Comparison of ENCODE assay signal across 12 mouse cellular contexts in genomic region chr1:184832211-184832610, GRCm38 (mm10). TPM values are rescaled to one million over a fixed set of nuclear protein-coding genes. Genes with fewer than 3 reads are reported as not detected.
DNase-seq lines count a peak whose midpoint lies in the region; ATAC-seq and TF ChIP-seq lines count a peak whose summit lies in the region.
"Had no signal": no experiment of that assay in that cellular context is flagged by ENCODE, and none has a peak within 500 bp of the region (broad histone marks: within the 10 kb centered on the region; RNA-seq: fewer than 3 reads in every experiment).

No protein-coding gene starts in this region.

- no peak overlapping the region for H3K4me2 ChIP-seq in liver, postnatal 0 days (ENCODE audit: low read depth, low read length)
- H3K4me2 ChIP-seq: heart, embryonic 11.5 days; hindbrain, embryonic 15.5 days had no signal

- H3K4me1 ChIP-seq in MEL (ENCODE audit: control insufficient read depth in 1 of 2, insufficient read depth in 2 of 2, low read length in 2 of 2): no peaks in the 10 kb centered on the region
- H3K4me1 ChIP-seq in liver, postnatal 0 days (ENCODE audit: insufficient read depth): no peaks in the 10 kb centered on the region

- TF ChIP-seq EP300 in MEL (IDR thresholded peaks at IDR 0.05; ENCODE audit: low read depth in 1 of 2, low read length in 2 of 2): no peak
- no peak for TF ChIP-seq EP300 in liver, postnatal 0 days (IDR thresholded peaks at IDR 0.05; ENCODE audit: low read depth)

- peak; percentile 66 for TF ChIP-seq CTCF in layer of hippocampus, adult 2 months (conservative IDR thresholded peaks at IDR 0.05)
- peak; percentile 58 to 66 (median 65) for TF ChIP-seq CTCF in MEL (IDR thresholded peaks at IDR 0.05 in 2 of 3, conservative IDR thresholded peaks at IDR 0.05 in 1 of 3; ENCODE audit: control insufficient read depth in 1 of 3, insufficient read depth in 1 of 3, low read depth in 2 of 3, low read length in 3 of 3, poor library complexity in 1 of 3, severe bottlenecking in 1 of 3)
- TF ChIP-seq CTCF in liver, postnatal 0 days (IDR thresholded peaks at IDR 0.05; ENCODE audit: low read depth): peak; percentile 69

- 83% methylated on average over 10 of the region's 10 CpGs for WGBS in liver, postnatal 0 days (ENCODE audit: insufficient replicate concordance)

- no peaks in the 10 kb centered on the region for H3K9me3 ChIP-seq in MEL (replicated peaks; ENCODE audit: insufficient read depth, low read length)
- no peaks in the 10 kb centered on the region for H3K9me3 ChIP-seq in liver, postnatal 0 days (ENCODE audit: low read length)
- H3K9me3 ChIP-seq: hindbrain, embryonic 15.5 days had no signal

- DNase-seq in layer of hippocampus, adult 2 months (ENCODE audit: low spot score in 2 of 2): no peak
- DNase-seq in layer of hippocampus, postnatal 36 days: no peak
- peak; percentile 31 for DNase-seq in CD4-positive helper T cell, adult 2 months (ENCODE audit: low read depth, low spot score)
- peak; percentile 34 for DNase-seq in MEL (ENCODE audit: low read depth, low spot score)
- no peak for DNase-seq in liver, postnatal 0 days
- DNase-seq in layer of hippocampus, adult 9-10 months (ENCODE audit: low spot score): no peak
- DNase-seq in spleen, postnatal 4 days (ENCODE audit: low spot score in 2 of 2): no peak

- H3K27me3 ChIP-seq in MEL (ENCODE audit: control insufficient read depth in 1 of 2, insufficient read depth in 2 of 2, low read length in 2 of 2): no peaks in the 10 kb centered on the region
- no peaks in the 10 kb centered on the region for H3K27me3 ChIP-seq in liver, postnatal 0 days (ENCODE audit: insufficient read depth, low read length)
- H3K27me3 ChIP-seq: hindbrain, embryonic 15.5 days; megakaryocyte, embryonic 14.5 days had no signal

- H3K36me3 ChIP-seq in MEL (ENCODE audit: control insufficient read depth in 1 of 2, insufficient read depth in 2 of 2, low read length in 2 of 2): peaks cover 0 to 12% of the 10 kb centered on the region in 2 experiments; a peak in 2 of 4 replicates
- peaks cover 54% of the 10 kb centered on the region for H3K36me3 ChIP-seq in liver, postnatal 0 days (replicated peaks; ENCODE audit: insufficient read depth, low read length)

- no peak for ATAC-seq in liver, postnatal 0 days
- no peak for ATAC-seq in cerebellum, adult (ENCODE audit: insufficient number of reproducible peaks, low FRiP score, low TSS enrichment)
- ATAC-seq: forebrain, embryonic 14.5 days had no signal

- H3K79me2 ChIP-seq in MEL (ENCODE audit: control insufficient read depth, insufficient read depth, low read length, poor library complexity): no peaks in the 10 kb centered on the region

- no peak overlapping the region for H3K9ac ChIP-seq in MEL (ENCODE audit: control insufficient read depth, low read depth, low read length, poor library complexity, severe bottlenecking)
- no peak overlapping the region for H3K9ac ChIP-seq in liver, postnatal 0 days (replicated peaks)
- H3K9ac ChIP-seq: hindbrain, embryonic 15.5 days had no signal

- TF ChIP-seq POLR2A in MEL (IDR thresholded peaks at IDR 0.05; ENCODE audit: control insufficient read depth in 1 of 2, insufficient read depth in 1 of 2, low read depth in 1 of 2, low read length in 2 of 2, poor library complexity in 1 of 2): no peak

- no peak for TF ChIP-seq RAD21 in MEL (IDR thresholded peaks at IDR 0.05; ENCODE audit: low read depth, low read length)

- H3K4me3 ChIP-seq in layer of hippocampus, adult 2 months: no peak overlapping the region
- H3K4me3 ChIP-seq in MEL (ENCODE audit: control insufficient read depth in 1 of 2, insufficient read depth in 1 of 2, low read depth in 2 of 2, low read length in 2 of 2): no peak overlapping the region
- H3K4me3 ChIP-seq in liver, postnatal 0 days (ENCODE audit: low read depth, low read length): no peak overlapping the region
- H3K4me3 ChIP-seq: hindbrain, embryonic 15.5 days; megakaryocyte, embryonic 14.5 days had no signal

- H3K27ac ChIP-seq in layer of hippocampus, adult 2 months: no peak overlapping the region
- no peak overlapping the region for H3K27ac ChIP-seq in MEL (ENCODE audit: control insufficient read depth, low read depth, low read length)
- no peak overlapping the region for H3K27ac ChIP-seq in liver, postnatal 0 days (ENCODE audit: low read depth)
- H3K27ac ChIP-seq: hindbrain, embryonic 15.5 days had no signal

TF ChIP-seq in MEL, 35 proteins besides CTCF, POLR2A, EP300 and RAD21:
- TF ChIP-seq MAFK (IDR thresholded peaks at IDR 0.05; ENCODE audit: borderline replicate concordance, low read depth, low read length): no peak
- no peak for TF ChIP-seq ETS1 (IDR thresholded peaks at IDR 0.05; ENCODE audit: low read depth, low read length)
- TF ChIP-seq POLR2AphosphoS2 (IDR thresholded peaks at IDR 0.05; ENCODE audit: low read length): no peak
- TF ChIP-seq USF2 (IDR thresholded peaks at IDR 0.05; ENCODE audit: borderline replicate concordance in 1 of 2, insufficient read depth in 1 of 2, low read depth in 1 of 2, low read length in 2 of 2): no peak
- TF ChIP-seq KAT2A (conservative IDR thresholded peaks at IDR 0.05; ENCODE audit: low read depth, low read length): no peak
- TF ChIP-seq ZNF384 (IDR thresholded peaks at IDR 0.05; ENCODE audit: low read depth, low read length): no peak
- TF ChIP-seq CHD1 (IDR thresholded peaks at IDR 0.05; ENCODE audit: low read depth, low read length): no peak
- TF ChIP-seq MEF2A (IDR thresholded peaks at IDR 0.05; ENCODE audit: extremely low read depth, insufficient replicate concordance, low read depth, low read length, poor library complexity, severe bottlenecking): no peak
- TF ChIP-seq BHLHE40 (IDR thresholded peaks at IDR 0.05; ENCODE audit: borderline replicate concordance, low read depth, low read length): no peak
- no peak for TF ChIP-seq ZKSCAN1 (IDR thresholded peaks at IDR 0.05; ENCODE audit: low read depth, low read length)
- no peak for TF ChIP-seq SMC3 (IDR thresholded peaks at IDR 0.05; ENCODE audit: low read depth, low read length)
- TF ChIP-seq ELF1 (IDR thresholded peaks at IDR 0.05; ENCODE audit: low read depth, low read length): no peak
- no peak for TF ChIP-seq NELFE (IDR thresholded peaks at IDR 0.05; ENCODE audit: low read depth, low read length)

RNA-seq across cellular contexts. Expression of gene Marc2, which starts 14.0 kb away (rescaled TPM):
- 100 to 1,000 TPM; 103 to 120 TPM for total RNA-seq in layer of hippocampus, adult 2 months (2021)
- 100 to 1,000 TPM; 103 to 110 TPM for total RNA-seq in layer of hippocampus, postnatal 36 days (2021)
- total RNA-seq in MEL (2012; rRNA removed): 97.6 and 99.4 TPM in 2 replicates
- polyA plus RNA-seq in MEL (2012; ENCODE audit: insufficient read depth in 1 of 2, insufficient read length in 2 of 2, low read depth in 1 of 2, low replicate concordance in 2 of 2, missing spikeins in 1 of 2): 100 to 1,000 TPM in 1 of 2 experiments, not detected in 1; 281 TPM
- 608 and 698 TPM in 2 replicates for polyA plus RNA-seq in liver, postnatal 0 days (2015; fragmentation: Nextera tagmentation; extraction: Ambion mirVana)

RNA-seq across cellular contexts. Expression of gene Marc1, which starts 21.1 kb away (rescaled TPM):
- under 1 TPM in 1 of 2 experiments, not detected in 1; 0.28 TPM for total RNA-seq in layer of hippocampus, adult 2 months (2021)
- total RNA-seq in layer of hippocampus, postnatal 36 days (2021): under 1 TPM in 1 of 2 experiments, not detected in 1; 0.25 TPM
- total RNA-seq in MEL (2012; rRNA removed): 0.08 TPM in 1 of 2 replicates, not detected in the other
- polyA plus RNA-seq in MEL (2012; ENCODE audit: insufficient read depth in 1 of 2, insufficient read length in 2 of 2, low read depth in 1 of 2, low replicate concordance in 2 of 2, missing spikeins in 1 of 2): under 1 TPM in 1 of 2 experiments, not detected in 1; 0.10 TPM
- polyA plus RNA-seq in liver, postnatal 0 days (2015; fragmentation: Nextera tagmentation; extraction: Ambion mirVana): 204 and 234 TPM in 2 replicates
- polyA plus RNA-seq: forebrain, embryonic 14.5 days had no signal

RNA-seq across cellular contexts. Expression of gene C130074G19Rik, which starts 50.8 kb away (rescaled TPM):
- total RNA-seq in layer of hippocampus, adult 2 months (2021): 1 to 10 TPM; 7.1 to 8.3 TPM
- total RNA-seq in layer of hippocampus, postnatal 36 days (2021): 1 to 10 TPM; 7.0 to 8.1 TPM
- not detected in 2 replicates for total RNA-seq in MEL (2012; rRNA removed)
- not detected for polyA plus RNA-seq in MEL (2012; ENCODE audit: insufficient read depth in 1 of 2, insufficient read length in 2 of 2, low read depth in 1 of 2, low replicate concordance in 2 of 2, missing spikeins in 1 of 2)
- 5.6 and 6.5 TPM in 2 replicates for polyA plus RNA-seq in liver, postnatal 0 days (2015; fragmentation: Nextera tagmentation; extraction: Ambion mirVana)

Comparison
In these comparisons a context has a peak if more than half of its experiments do, and no peak if none do; other contexts are left out.
1. DNase-seq: peak in CD4-positive helper T cell, adult 2 months (single experiment) and MEL (single experiment); none in layer of hippocampus, adult 2 months (0 of 2), layer of hippocampus, postnatal 36 days (0 of 2), liver, postnatal 0 days (single experiment), layer of hippocampus, adult 9-10 months (single experiment) and spleen, postnatal 4 days (0 of 2).
2. Peak in every context shown above with its lines, with median percentiles within 50 percentile points of each other: CTCF ChIP-seq.